Mouse (Mus musculus): ENCODE data around the gene Akr1b3.
A peak's percentile ranks its signal among the peaks of the same experiment; 100 is the strongest.
"Not testable (repeated sequence)": the region's sequence is repeated elsewhere in the genome, so short reads cannot be mapped to it uniquely, and the experiment has no call there.

Gene Akr1b3

DNA sequence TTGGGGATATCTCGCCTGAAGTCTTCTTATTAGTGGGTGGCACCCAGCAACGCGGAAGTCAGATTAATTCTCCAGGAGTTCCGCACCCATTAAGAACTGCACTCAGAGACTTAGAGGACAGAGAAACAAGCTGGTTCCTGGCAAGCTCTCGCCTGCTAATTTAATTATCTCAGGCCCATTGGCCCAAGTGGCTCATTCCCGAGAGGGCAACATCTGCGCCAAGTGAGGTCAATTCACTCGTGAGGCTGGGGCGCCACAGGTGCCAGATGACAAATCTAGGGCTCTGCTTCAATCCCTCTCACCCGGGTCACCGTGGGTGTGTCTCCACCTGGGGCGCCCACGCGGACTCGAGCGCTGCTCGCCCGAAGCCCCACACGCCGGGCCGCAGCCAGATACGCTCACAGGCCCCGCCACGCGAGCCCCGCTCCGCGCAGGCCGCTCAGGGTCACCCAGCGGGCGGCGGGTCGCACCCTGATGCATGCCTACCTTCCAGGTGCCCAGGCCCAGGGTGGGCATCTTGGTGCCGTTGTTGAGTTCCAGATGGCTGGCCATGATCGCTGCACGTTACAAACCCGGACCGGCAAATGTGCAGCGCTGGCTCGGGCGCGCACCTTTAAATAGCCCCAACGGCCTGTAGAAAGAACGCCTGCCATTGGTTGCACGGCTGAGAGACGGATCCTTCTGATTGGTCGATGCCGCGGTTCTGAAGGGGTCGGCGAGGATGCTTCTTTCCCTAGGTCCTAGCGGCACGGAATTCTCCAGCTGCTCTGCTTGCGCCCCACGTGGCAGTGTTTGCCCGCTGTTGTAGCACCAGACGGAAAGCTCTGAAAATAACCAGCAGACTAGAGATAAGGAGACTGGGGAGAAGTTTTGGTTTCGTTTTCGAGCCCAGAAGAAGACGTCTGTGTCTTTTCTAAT is at the start of gene Akr1b3:
Gene Akr1b3 (minus strand): TSS at position 625 of the 918 bp plus-strand sequence.
- peak; percentile 93 for DNase-seq (ENCODE audit: extremely low spot score, low read depth, low spot score)

DNA sequence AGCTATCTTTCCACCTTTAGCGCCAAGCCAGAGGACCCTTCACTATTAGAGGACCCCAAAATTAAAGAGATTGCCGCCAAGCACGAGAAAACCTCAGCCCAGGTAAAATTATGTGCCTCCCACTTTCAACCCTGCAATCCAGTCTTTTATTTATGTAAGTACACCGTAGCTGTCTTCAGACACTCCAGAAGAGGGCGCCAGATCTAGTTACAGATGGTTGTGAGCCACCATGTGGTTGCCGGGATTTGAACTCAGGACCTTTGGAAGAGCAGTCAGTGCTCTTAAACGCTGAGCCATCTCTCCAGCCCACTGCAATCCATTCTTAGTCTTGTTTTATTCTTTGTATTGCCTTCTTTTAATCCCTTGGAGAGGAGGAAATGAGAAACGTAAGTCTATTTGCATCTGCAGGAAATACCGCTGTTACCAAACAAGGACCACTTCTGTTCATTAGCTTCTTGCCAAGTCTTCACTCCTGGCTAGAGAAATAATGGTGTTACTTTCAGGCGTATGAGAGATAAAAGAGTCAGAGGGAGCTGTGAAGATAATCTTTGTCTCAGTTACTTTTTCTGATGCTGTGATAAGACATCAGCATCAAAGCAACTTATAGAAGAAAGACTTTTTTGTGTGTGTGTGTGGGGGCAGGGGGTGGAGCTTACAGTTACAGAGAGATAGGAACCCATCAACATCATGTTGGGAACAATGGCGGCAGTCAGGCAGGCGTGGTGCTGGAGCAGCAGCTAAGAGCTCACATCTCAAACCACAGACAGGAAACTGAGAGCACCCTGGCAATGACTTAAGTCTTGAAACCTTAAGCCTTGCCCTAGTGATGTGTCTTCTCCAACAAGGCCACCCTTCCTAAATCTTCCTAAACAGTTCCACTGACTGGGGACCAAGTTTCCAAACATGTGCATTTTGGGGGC is 47.2 kb upstream of the Akr1b3 start:
- no peak for DNase-seq (ENCODE audit: extremely low spot score, low read depth, low spot score)

GRCm38 (mm10) chr6:34355841-34356240 is 38.6 kb upstream of the Akr1b3 start:
- DNase-seq (ENCODE audit: extremely low spot score, low read depth, low spot score), result no peak

DNA sequence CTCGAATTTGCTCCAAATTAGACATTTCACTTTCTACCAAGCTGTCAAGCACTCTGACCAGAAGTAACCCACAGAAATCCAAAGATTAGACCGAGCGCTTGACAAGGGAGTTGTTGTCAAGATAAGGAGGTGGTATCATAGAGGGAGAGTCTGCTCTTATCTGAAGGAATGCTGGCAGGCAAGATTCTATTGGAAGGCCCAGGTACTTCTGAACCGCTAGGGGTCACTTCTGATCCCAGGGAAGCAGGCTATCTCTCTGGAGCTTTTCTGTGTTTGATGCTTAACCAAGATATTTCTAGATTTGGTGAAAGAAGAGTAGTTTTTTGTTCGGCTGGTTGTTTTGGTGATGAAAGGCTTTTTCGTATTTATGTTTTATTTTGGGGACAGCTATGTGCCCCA is 38.1 kb upstream of the Akr1b3 start:
- no peak for DNase-seq (ENCODE audit: extremely low spot score, low read depth, low spot score)

GRCm38 (mm10) chr6:34354354-34355348 is 37.4 kb upstream of the Akr1b3 start:
- DNase-seq (ENCODE audit: extremely low spot score, low read depth, low spot score), result no peak

GRCm38 (mm10) chr6:34353658-34354353 is 36.5 kb upstream of the Akr1b3 start, which contains the start of gene Akr1b8:
Gene Akr1b8 (plus strand): TSS chr6:34354119.
- DNase-seq (ENCODE audit: extremely low spot score, low read depth, low spot score), result no peak

GRCm38 (mm10) chr6:34352401-34352800 is 35.1 kb upstream of the Akr1b3 start:
- DNase-seq (ENCODE audit: extremely low spot score, low read depth, low spot score), result no peak

GRCm38 (mm10) chr6:34351481-34351880 is 34.2 kb upstream of the Akr1b3 start:
- not testable (repeated sequence) for DNase-seq (ENCODE audit: extremely low spot score, low read depth, low spot score)

DNA sequence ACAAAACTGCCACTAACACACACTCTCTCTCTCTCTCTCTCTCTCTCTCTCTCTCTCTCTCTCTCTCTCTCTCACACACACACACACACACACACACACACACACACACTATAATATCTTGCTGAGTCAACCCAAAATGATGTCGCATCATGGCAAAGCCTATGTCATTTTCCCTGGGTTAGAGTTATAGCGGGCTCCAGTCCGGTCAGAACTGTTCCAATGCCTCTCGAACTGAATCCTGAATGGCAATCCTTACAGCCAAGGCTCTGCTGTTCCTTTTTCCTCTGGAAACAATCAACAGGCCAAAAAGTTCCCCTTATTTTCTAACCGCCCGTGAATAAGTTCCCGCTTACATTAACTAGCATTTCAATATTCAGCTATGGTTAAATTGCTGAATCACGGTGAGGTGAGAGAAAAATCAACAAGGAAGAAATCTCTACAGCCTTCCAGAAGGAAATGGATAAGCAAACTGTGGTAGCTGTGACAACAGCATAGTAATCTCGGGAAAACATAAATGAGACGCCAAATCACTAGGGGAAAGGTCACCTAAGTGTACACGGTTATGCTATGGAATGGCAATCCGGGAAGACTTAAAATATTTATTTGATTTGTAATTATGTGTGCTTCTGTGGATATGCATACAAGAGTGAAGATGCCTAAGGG is 32.9 kb upstream of the Akr1b3 start:
- no peak for DNase-seq (ENCODE audit: extremely low spot score, low read depth, low spot score)

- DNase-seq (ENCODE audit: extremely low spot score, low read depth, low spot score), result peak; percentile 39
These were observed 29.0 kb upstream of the Akr1b3 start for GRCm38 (mm10) chr6:34346096-34346898.

- no peak for DNase-seq (ENCODE audit: extremely low spot score, low read depth, low spot score)
These were observed 27.7 kb upstream of the Akr1b3 start for GRCm38 (mm10) chr6:34344935-34345334.

DNA sequence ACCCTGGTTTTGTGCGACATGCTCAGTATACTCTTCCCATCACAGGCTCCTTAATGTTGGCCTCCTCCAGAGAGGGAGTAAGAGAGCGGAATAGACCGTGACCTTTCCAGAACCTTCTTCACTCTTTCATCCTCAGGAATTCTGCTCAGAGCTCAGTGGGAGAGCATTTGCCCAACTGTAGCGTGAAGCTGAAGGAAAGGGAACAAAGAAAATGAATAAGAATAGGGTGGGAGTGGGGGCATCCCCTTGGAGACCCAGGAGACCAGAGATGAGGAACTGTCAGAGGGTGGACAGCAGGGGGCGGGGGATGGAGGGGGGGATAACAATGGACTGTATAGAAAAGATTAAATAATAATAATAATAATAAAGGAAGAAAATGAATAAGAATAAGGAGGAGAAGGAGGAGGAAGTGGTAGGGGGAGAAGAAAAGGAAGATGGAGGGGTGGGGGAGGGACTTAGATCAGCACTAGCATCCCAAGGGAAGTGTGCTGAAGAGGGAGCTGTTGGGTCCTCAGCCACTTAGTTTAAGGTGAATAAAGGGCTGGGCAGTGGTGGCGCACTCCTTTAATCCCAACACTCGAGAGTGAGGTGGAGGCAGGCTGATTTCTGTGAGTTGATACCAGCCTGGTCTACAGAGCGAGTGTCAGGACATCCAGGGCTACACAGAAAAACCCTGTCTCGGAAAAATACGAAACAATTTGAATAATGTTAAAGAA is 27.0 kb upstream of the Akr1b3 start:
- no peak for DNase-seq (ENCODE audit: extremely low spot score, low read depth, low spot score)

DNA sequence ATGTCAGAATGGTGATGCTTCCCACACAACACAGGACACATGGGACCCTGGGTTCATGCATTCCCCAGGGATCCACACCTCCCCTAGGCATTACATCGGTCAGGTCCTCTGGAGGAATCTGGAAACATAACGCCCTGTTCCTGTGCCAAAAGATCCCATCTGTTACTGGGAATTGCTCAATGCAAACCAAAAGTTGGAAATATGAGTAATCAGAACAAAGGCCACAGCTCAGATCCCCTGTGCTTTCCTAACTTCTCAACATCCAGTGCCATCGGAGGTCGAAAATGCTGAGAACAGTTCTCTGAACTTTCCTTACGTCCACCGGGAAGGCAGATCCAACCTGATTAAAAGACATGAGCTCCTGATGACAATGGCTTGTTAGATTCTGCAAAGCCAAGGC is 26.1 kb upstream of the Akr1b3 start:
- no peak for DNase-seq (ENCODE audit: extremely low spot score, low read depth, low spot score)

DNA sequence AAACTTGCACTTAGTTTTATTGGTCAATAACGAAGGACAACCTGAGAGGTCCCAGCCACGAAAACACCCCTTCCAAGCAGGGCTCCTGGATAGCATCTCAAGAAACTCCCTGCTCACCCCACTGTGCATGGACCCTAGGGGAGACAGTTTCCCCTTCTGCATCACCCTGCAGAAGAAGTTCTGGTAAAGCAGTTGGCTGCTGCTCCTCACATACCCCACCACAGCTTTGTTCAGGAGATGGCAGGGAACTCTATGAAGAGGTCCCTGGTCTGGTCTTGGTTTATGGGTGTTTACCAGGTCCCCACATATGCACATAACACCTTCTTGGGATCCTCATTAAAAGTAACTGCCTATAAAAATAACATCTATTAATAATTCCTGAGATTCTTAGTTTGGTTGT is 25.2 kb upstream of the Akr1b3 start:
- no peak for DNase-seq (ENCODE audit: extremely low spot score, low read depth, low spot score)

DNA sequence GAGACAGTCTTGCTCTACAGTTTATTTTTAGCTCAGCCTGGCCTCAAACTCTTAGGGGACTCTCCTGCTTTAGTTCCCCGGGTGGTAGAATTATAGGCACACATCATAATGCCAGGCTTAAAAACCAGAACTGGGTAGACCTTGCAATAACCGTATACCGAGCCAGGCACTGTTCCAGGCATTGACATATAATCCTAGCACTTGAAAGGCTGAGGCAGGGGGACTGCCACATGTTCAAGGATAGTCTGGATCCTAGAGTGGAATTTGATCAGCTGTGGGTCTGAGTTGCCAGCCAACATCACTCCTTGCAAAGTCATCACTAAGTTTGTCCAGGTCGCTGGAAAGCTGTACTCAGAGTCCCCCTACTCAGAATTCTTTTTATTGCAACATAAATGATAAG is 24.7 kb upstream of the Akr1b3 start:
- DNase-seq (ENCODE audit: extremely low spot score, low read depth, low spot score), result no peak

GRCm38 (mm10) chr6:34337799-34338198 is 20.5 kb upstream of the Akr1b3 start:
- no peak for DNase-seq (ENCODE audit: extremely low spot score, low read depth, low spot score)

DNA sequence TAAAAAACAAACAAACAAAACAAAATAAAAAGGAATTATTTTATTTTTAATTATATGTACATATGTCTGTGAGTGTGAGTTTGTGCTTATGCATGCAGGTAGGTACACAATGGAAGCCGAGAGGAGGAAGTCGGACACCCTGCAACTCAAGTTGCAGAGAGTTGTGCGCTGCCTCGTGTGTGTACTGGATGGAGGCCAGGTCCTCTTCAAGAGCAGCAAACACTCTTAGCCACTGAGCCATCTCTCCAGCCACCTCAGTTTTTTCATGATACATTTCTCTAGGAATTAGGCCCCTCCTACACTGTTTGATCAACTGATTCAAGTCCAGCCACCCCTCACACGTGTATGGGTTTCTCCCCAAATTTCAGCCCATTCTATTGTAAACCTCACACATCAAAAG is 17.4 kb upstream of the Akr1b3 start:
- DNase-seq (ENCODE audit: extremely low spot score, low read depth, low spot score), result no peak

DNA sequence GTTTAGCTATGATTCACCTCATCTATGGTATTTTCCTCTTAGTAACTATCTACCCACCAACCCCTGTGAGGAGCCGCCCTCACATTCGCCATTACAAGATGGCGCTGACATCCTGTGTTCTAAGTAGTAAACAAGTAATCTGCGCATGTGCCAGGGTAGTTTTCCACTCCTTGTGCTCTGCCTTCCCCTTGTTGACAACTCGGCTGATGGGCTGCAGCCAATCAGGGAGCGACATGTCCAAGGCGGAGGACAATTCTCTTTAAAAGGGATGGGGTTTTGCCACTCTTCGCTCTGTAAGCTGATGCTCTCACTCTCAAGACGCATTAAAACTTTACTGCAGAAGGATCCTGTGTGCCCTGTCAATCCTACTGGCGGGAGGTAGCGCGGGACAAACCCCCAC is 14.5 kb upstream of the Akr1b3 start:
- DNase-seq (ENCODE audit: extremely low spot score, low read depth, low spot score), result not testable (repeated sequence)

Measured in hindlimb bud, embryonic 11.5 days (tissue).